Mouse (Mus musculus): Measurements from ENCODE around the gene Olfr312.

Gene Olfr312

GRCm38 (mm10) chr11:58860744-58861143, 31.7 kb downstream of the Olfr312 start:
- DNase-seq (ENCODE audit: low spot score), result no peak

GRCm38 (mm10) chr11:58867039-58867953, 38.3 kb downstream of the Olfr312 start, which contains the start of gene 2810021J22Rik:
Gene 2810021J22Rik, plus strand, starts transcription at chr11:58867216.
- peak; percentile 72 for DNase-seq (ENCODE audit: low spot score)

GRCm38 (mm10) chr11:58867954-58868330, 38.9 kb downstream of the Olfr312 start:
- no peak for DNase-seq (ENCODE audit: low spot score)

GRCm38 (mm10) chr11:58870961-58871360, 41.9 kb downstream of the Olfr312 start:
- no peak for DNase-seq (ENCODE audit: low spot score)

- no peak for DNase-seq (ENCODE audit: low spot score)
These were observed 54.7 kb downstream of the Olfr312 start for GRCm38 (mm10) chr11:58883756-58884155.

All from spleen, adult 12 weeks (tissue).